Mouse (Mus musculus) myocyte (in vitro differentiated cells): ENCODE results near the gene Pes1.

Source experiments
- CEBPB ChIP-seq: IDR thresholded peaks from 2 replicates; pipeline ENCODE4 v1.6.1; 2011; ENCODE audit warnings: mild to moderate bottlenecking, moderate library complexity; ENCODE audit not compliant: poor library complexity, insufficient read depth, severe bottlenecking
- E2F4 ChIP-seq: IDR thresholded peaks from one replicate; pipeline ENCODE4 v1.6.1; 2011; ENCODE audit warnings: mild to moderate bottlenecking, control low read depth, moderate library complexity; ENCODE audit not compliant: insufficient read depth
- MAX ChIP-seq: IDR thresholded peaks from one replicate; pipeline ENCODE4 v1.6.1; 2011; ENCODE audit warnings: low read depth, mild to moderate bottlenecking, control low read depth
- MYOD1 ChIP-seq, 3 experiments: IDR thresholded peaks; one replicate each; pipeline ENCODE4 v1.6.1; 2011; ENCODE audit warnings: control low read depth in 2 of 3, low read depth in 2 of 3, mild to moderate bottlenecking in 2 of 3, moderate library complexity in 1 of 3; ENCODE audit not compliant: insufficient read length in 2 of 3, control insufficient read depth in 1 of 3
- MYOG ChIP-seq, 3 experiments: IDR thresholded peaks; one replicate each; pipeline ENCODE4 v1.6.1; 2011; ENCODE audit warnings: control low read depth in 2 of 3, low read depth in 2 of 3, mild to moderate bottlenecking in 2 of 3; ENCODE audit not compliant: insufficient read length in 2 of 3, control insufficient read depth in 1 of 3, insufficient read depth in 1 of 3
- POLR2A ChIP-seq: IDR thresholded peaks from one replicate; pipeline ENCODE4 v1.6.1; 2011; ENCODE audit warnings: low read depth, mild to moderate bottlenecking, control low read depth, moderate library complexity; ENCODE audit not compliant: insufficient read length
- POLR2AphosphoS2 ChIP-seq: IDR thresholded peaks from one replicate; pipeline ENCODE4 v1.6.1; 2011; ENCODE audit warnings: low read depth, control low read depth; ENCODE audit not compliant: insufficient read length
- REST ChIP-seq: IDR thresholded peaks from one replicate; pipeline ENCODE4 v1.6.1; 2011; ENCODE audit warnings: mild to moderate bottlenecking, control low read depth, moderate library complexity; ENCODE audit not compliant: insufficient read depth, insufficient read length
- SRF ChIP-seq: IDR thresholded peaks from one replicate; pipeline ENCODE4 v1.6.1; 2011; ENCODE audit warnings: low read depth; ENCODE audit not compliant: control insufficient read depth, insufficient read length
- TCF12 ChIP-seq: IDR thresholded peaks from one replicate; pipeline ENCODE4 v1.6.1; 2011; ENCODE audit warnings: mild to moderate bottlenecking, control low read depth; ENCODE audit not compliant: poor library complexity, insufficient read depth, severe bottlenecking
- TCF3 ChIP-seq: IDR thresholded peaks from one replicate; pipeline ENCODE4 v1.6.1; 2011; ENCODE audit warnings: low read depth, control low read depth; ENCODE audit not compliant: insufficient read length
- USF1 ChIP-seq: IDR thresholded peaks from one replicate; pipeline ENCODE4 v1.6.1; 2011; ENCODE audit warnings: low read depth, mild to moderate bottlenecking, control low read depth, moderate library complexity

GRCm38 (mm10) chr11:3993132-3993531 is 29.4 kb downstream of the Pes1 start:
- TF ChIP-seq MYOD1 (IDR thresholded peaks at IDR 0.05; ENCODE audit: control insufficient read depth in 1 of 3, insufficient read length in 2 of 3, low read depth in 2 of 3) (no peak), POLR2A (no peak), CEBPB (no peak), E2F4 (no peak), REST (no peak), MAX (no peak), POLR2AphosphoS2 (no peak), MYOG (IDR thresholded peaks at IDR 0.05; ENCODE audit: control insufficient read depth in 1 of 3, insufficient read depth in 1 of 3, insufficient read length in 2 of 3, low read depth in 2 of 3) (no peak), USF1 (no peak), TCF12 (no peak), TCF3 (no peak), SRF (no peak)
